Mouse (Mus musculus): ENCODE results near the gene Tsen2. TPM values are rescaled to one million over a fixed set of nuclear protein-coding genes. Genes with fewer than 3 reads are reported as not detected.

Gene Tsen2
- polyA plus RNA-seq, 1 experiment from 2014 or later = 26.6 TPM

- no peak for ATAC-seq (ENCODE audit: insufficient read depth, low FRiP score, low read depth)
- Histone ChIP-seq H3K4me1 (no peaks in the 10 kb centered on the region), H3K27me3 (replicated peaks) (no peaks in the 10 kb centered on the region), H3K9me3 (no peaks in the 10 kb centered on the region), H3K9ac (no peak overlapping the region), H3K4me3 (replicated peaks) (no peak overlapping the region), H3K27ac (no peak overlapping the region), H3K4me2 (no peak overlapping the region), H3K36me3 (peaks cover 4% of the 10 kb centered on the region)
- WGBS = 84% methylated on average over 6 of the region's 6 CpGs
Observed at GRCm38 (mm10) chr6:115583430-115584125, 39.1 kb downstream of the Tsen2 start.

- H3K27me3 ChIP-seq (replicated peaks) = no peaks in the 10 kb centered on the region
- H3K9ac ChIP-seq = no peak overlapping the region
- H3K4me3 ChIP-seq (replicated peaks) = no peak overlapping the region
- WGBS = 63% methylated on average over 3 of the region's 3 CpGs
- no peak overlapping the region for H3K27ac ChIP-seq
- no peaks in the 10 kb centered on the region for H3K36me3 ChIP-seq
- ATAC-seq (ENCODE audit: insufficient read depth, low FRiP score, low read depth) = no peak
- no peak overlapping the region for H3K4me2 ChIP-seq
- no peaks in the 10 kb centered on the region for H3K9me3 ChIP-seq
- H3K4me1 ChIP-seq = no peaks in the 10 kb centered on the region
Observed at GRCm38 (mm10) chr6:115584176-115584575, 39.7 kb downstream of the Tsen2 start.

- H3K4me1 ChIP-seq = no peaks in the 10 kb centered on the region
- H3K36me3 ChIP-seq = no peaks in the 10 kb centered on the region
- H3K27me3 ChIP-seq (replicated peaks) = no peaks in the 10 kb centered on the region
- no peak overlapping the region for H3K4me3 ChIP-seq (replicated peaks)
- no peak overlapping the region for H3K9ac ChIP-seq
- H3K4me2 ChIP-seq = no peak overlapping the region
- 85% methylated on average over 10 of the region's 10 CpGs for WGBS
- no peaks in the 10 kb centered on the region for H3K9me3 ChIP-seq
- no peak for ATAC-seq (ENCODE audit: insufficient read depth, low FRiP score, low read depth)
- no peak overlapping the region for H3K27ac ChIP-seq
Observed at GRCm38 (mm10) chr6:115586321-115586720, 41.9 kb downstream of the Tsen2 start.

- H3K9ac ChIP-seq = no peak overlapping the region
- H3K4me1 ChIP-seq = no peaks in the 10 kb centered on the region
- peak overlapping the region; percentile 59 for H3K27ac ChIP-seq
- peak overlapping the region; percentile 23 for H3K4me3 ChIP-seq (replicated peaks)
- no peak for ATAC-seq (ENCODE audit: insufficient read depth, low FRiP score, low read depth)
- H3K27me3 ChIP-seq (replicated peaks) = no peaks in the 10 kb centered on the region
- H3K4me2 ChIP-seq = peak overlapping the region; percentile 37
- WGBS = 75% methylated on average over 19 of the region's 19 CpGs
- H3K36me3 ChIP-seq = no peaks in the 10 kb centered on the region
- H3K9me3 ChIP-seq = no peaks in the 10 kb centered on the region
Observed at GRCm38 (mm10) chr6:115591692-115592359, 47.4 kb downstream of the Tsen2 start.

- H3K4me2 ChIP-seq = peak within 1 kb of the TSS; percentile 37
- peak within 1 kb of the TSS; percentile 59 for H3K27ac ChIP-seq
- no peaks in the 10 kb centered on the region for H3K27me3 ChIP-seq (replicated peaks)
- H3K4me1 ChIP-seq = no peaks in the 10 kb centered on the region
- ATAC-seq (ENCODE audit: insufficient read depth, low FRiP score, low read depth) = peak; percentile 83
- WGBS = 41% methylated on average over 5 of the region's 5 CpGs
- no peak within 1 kb of the TSS for H3K9ac ChIP-seq
- H3K9me3 ChIP-seq = no peaks in the 10 kb centered on the region
- no peaks in the 10 kb centered on the region for H3K36me3 ChIP-seq
- peak within 1 kb of the TSS; percentile 23 for H3K4me3 ChIP-seq (replicated peaks)
Observed at GRCm38 (mm10) chr6:115592458-115592857, 48.0 kb downstream of the Tsen2 start, which contains the start of gene Mkrn2os. Gene Mkrn2os, minus strand, starts transcription at chr6:115592576.

GRCm38 (mm10) chr6:115593252-115593651 is 48.8 kb downstream of the Tsen2 start:
- Histone ChIP-seq H3K4me3 (replicated peaks) (no peak overlapping the region), H3K9me3 (no peaks in the 10 kb centered on the region), H3K9ac (no peak overlapping the region), H3K27me3 (replicated peaks) (no peaks in the 10 kb centered on the region), H3K36me3 (no peaks in the 10 kb centered on the region), H3K4me2 (no peak overlapping the region), H3K27ac (no peak overlapping the region), H3K4me1 (no peaks in the 10 kb centered on the region)
- 70% methylated on average over 4 of the region's 4 CpGs for WGBS
- no peak for ATAC-seq (ENCODE audit: insufficient read depth, low FRiP score, low read depth)

- Histone ChIP-seq H3K4me1 (no peaks in the 10 kb centered on the region), H3K9me3 (no peaks in the 10 kb centered on the region), H3K4me2 (no peak overlapping the region), H3K27me3 (replicated peaks) (no peaks in the 10 kb centered on the region), H3K4me3 (replicated peaks) (no peak overlapping the region), H3K36me3 (no peaks in the 10 kb centered on the region), H3K27ac (no peak overlapping the region), H3K9ac (no peak overlapping the region)
- 77% methylated on average over 3 of the region's 3 CpGs for WGBS
- no peak for ATAC-seq (ENCODE audit: insufficient read depth, low FRiP score, low read depth)
Observed at GRCm38 (mm10) chr6:115594463-115594862, 50.0 kb downstream of the Tsen2 start.

- WGBS = 66% methylated on average over 3 of the region's 3 CpGs
Observed at GRCm38 (mm10) chr6:115595667-115596066, 51.2 kb downstream of the Tsen2 start.

GRCm38 (mm10) chr6:115601322-115601714 is 56.9 kb downstream of the Tsen2 start:
- 60% methylated on average over 4 of the region's 4 CpGs for WGBS
- no peak for ATAC-seq (ENCODE audit: insufficient read depth, low FRiP score, low read depth)
- Histone ChIP-seq H3K9ac (no peak overlapping the region), H3K4me1 (peaks cover 6% of the 10 kb centered on the region), H3K4me2 (peak overlapping the region; percentile 62), H3K9me3 (no peaks in the 10 kb centered on the region), H3K27me3 (replicated peaks) (no peaks in the 10 kb centered on the region), H3K36me3 (no peaks in the 10 kb centered on the region), H3K4me3 (replicated peaks) (peak overlapping the region; percentile 98), H3K27ac (no peak overlapping the region)

More at GRCm38 (mm10) chr6:115595667-115596066, 51.2 kb downstream of the Tsen2 start:
- no peak overlapping the region for H3K4me2 ChIP-seq
- H3K9me3 ChIP-seq = no peaks in the 10 kb centered on the region
- no peak overlapping the region for H3K9ac ChIP-seq
- H3K36me3 ChIP-seq = no peaks in the 10 kb centered on the region
- H3K4me1 ChIP-seq = no peaks in the 10 kb centered on the region
- H3K4me3 ChIP-seq (replicated peaks) = no peak overlapping the region
- ATAC-seq (ENCODE audit: insufficient read depth, low FRiP score, low read depth) = no peak
- H3K27ac ChIP-seq = no peak overlapping the region
- no peaks in the 10 kb centered on the region for H3K27me3 ChIP-seq (replicated peaks)

GRCm38 (mm10) chr6:115601715-115602523 is 57.5 kb downstream of the Tsen2 start, which contains the start of gene Mkrn2:
Gene Mkrn2, plus strand, starts transcription at chr6:115601902.
- H3K4me3 ChIP-seq (replicated peaks) = peak within 1 kb of the TSS; percentile 98
- H3K4me2 ChIP-seq = peak within 1 kb of the TSS; percentile 62
- whole genome bisulfite sequencing = under 1% methylated on average over 59 of the region's 61 CpGs
- H3K36me3 ChIP-seq = no peaks in the 10 kb centered on the region
- peak within 1 kb of the TSS; percentile 89 for H3K9ac ChIP-seq
- peak; percentile 93 for ATAC-seq (ENCODE audit: insufficient read depth, low FRiP score, low read depth)
- H3K9me3 ChIP-seq = no peaks in the 10 kb centered on the region
- H3K27ac ChIP-seq = peak within 1 kb of the TSS; percentile 83
- H3K4me1 ChIP-seq = peaks cover 6% of the 10 kb centered on the region
- no peaks in the 10 kb centered on the region for H3K27me3 ChIP-seq (replicated peaks)

GRCm38 (mm10) chr6:115606461-115606860 is 62.0 kb downstream of the Tsen2 start:
- ATAC-seq (ENCODE audit: insufficient read depth, low FRiP score, low read depth) = no peak
- H3K36me3 ChIP-seq = no peaks in the 10 kb centered on the region
- no peaks in the 10 kb centered on the region for H3K9me3 ChIP-seq
- H3K27ac ChIP-seq = no peak overlapping the region
- peaks cover 6% of the 10 kb centered on the region for H3K4me1 ChIP-seq
- no peak overlapping the region for H3K4me2 ChIP-seq
- H3K9ac ChIP-seq = no peak overlapping the region
- 64% methylated on average over 1 of the region's 1 CpGs for WGBS
- H3K27me3 ChIP-seq (replicated peaks) = no peaks in the 10 kb centered on the region
- no peak overlapping the region for H3K4me3 ChIP-seq (replicated peaks)

- H3K27me3 ChIP-seq (replicated peaks) = no peaks in the 10 kb centered on the region
- H3K4me3 ChIP-seq (replicated peaks) = no peak overlapping the region
- no peak overlapping the region for H3K9ac ChIP-seq
- no peak for ATAC-seq (ENCODE audit: insufficient read depth, low FRiP score, low read depth)
- WGBS = 80% methylated on average over 4 of the region's 4 CpGs
- no peak overlapping the region for H3K27ac ChIP-seq
- H3K9me3 ChIP-seq = no peaks in the 10 kb centered on the region
- H3K4me2 ChIP-seq = no peak overlapping the region
- H3K36me3 ChIP-seq = 0 out of 2 replicates have a peak, but pooled peaks cover 8% of the 10 kb centered on the region
- peaks cover 5% of the 10 kb centered on the region for H3K4me1 ChIP-seq
Observed at GRCm38 (mm10) chr6:115607429-115607828, 63.0 kb downstream of the Tsen2 start.
